Mouse (Mus musculus): Measurements from ENCODE around the gene Socs1. TPM values are rescaled to one million over a fixed set of nuclear protein-coding genes. Genes with fewer than 3 reads are reported as not detected.

Socs1 gene
- total RNA-seq, 2 experiments from 2014 or later = 6.4 to 7.0 TPM

- DNase-seq (ENCODE audit: low spot score in 2 of 2) = no peak
These were observed 21.0 kb downstream of the Socs1 start for GRCm38 (mm10) chr16:10764323-10764722.

GRCm38 (mm10) chr16:10763540-10764264, 21.6 kb downstream of the Socs1 start:
- no peak for DNase-seq (ENCODE audit: low spot score in 2 of 2)

GRCm38 (mm10) chr16:10762569-10763180, 22.7 kb downstream of the Socs1 start:
- no peak for DNase-seq (ENCODE audit: low spot score in 2 of 2)

- DNase-seq (ENCODE audit: low spot score in 2 of 2) = no peak
These were observed 24.2 kb downstream of the Socs1 start for GRCm38 (mm10) chr16:10761182-10761581.

GRCm38 (mm10) chr16:10756168-10756567, 29.2 kb downstream of the Socs1 start:
- DNase-seq (ENCODE audit: low spot score in 2 of 2) = no peak

GRCm38 (mm10) chr16:10754521-10755296, 30.6 kb downstream of the Socs1 start:
- DNase-seq (ENCODE audit: low spot score in 2 of 2) = peak in 1 of 2 experiments; percentile 37

GRCm38 (mm10) chr16:10749824-10750223, 35.5 kb downstream of the Socs1 start:
- DNase-seq (ENCODE audit: low spot score in 2 of 2) = no peak

GRCm38 (mm10) chr16:10749226-10749625, 36.1 kb downstream of the Socs1 start:
- no peak for DNase-seq (ENCODE audit: low spot score in 2 of 2)

- DNase-seq (ENCODE audit: low spot score in 2 of 2) = no peak
These were observed 44.3 kb downstream of the Socs1 start for GRCm38 (mm10) chr16:10741082-10741481.

- DNase-seq (ENCODE audit: low spot score in 2 of 2) = no peak
These were observed 45.4 kb downstream of the Socs1 start for GRCm38 (mm10) chr16:10739854-10740398.

GRCm38 (mm10) chr16:10738866-10739265, 46.5 kb downstream of the Socs1 start:
- DNase-seq (ENCODE audit: low spot score in 2 of 2) = no peak

GRCm38 (mm10) chr16:10737571-10737970, 47.8 kb downstream of the Socs1 start:
- DNase-seq (ENCODE audit: low spot score in 2 of 2) = no peak

GRCm38 (mm10) chr16:10736364-10736763, 49.0 kb downstream of the Socs1 start:
- no peak for DNase-seq (ENCODE audit: low spot score in 2 of 2)

- no peak for DNase-seq (ENCODE audit: low spot score in 2 of 2)
These were observed 49.6 kb downstream of the Socs1 start for GRCm38 (mm10) chr16:10735781-10736180.

GRCm38 (mm10) chr16:10732421-10732820, 52.9 kb downstream of the Socs1 start:
- DNase-seq (ENCODE audit: low spot score in 2 of 2) = no peak

Other genes with a start within 250 kb of the Socs1 start
- gene Dexi, start 242.5 kb downstream of the Socs1 start, total RNA-seq (2021) = 10 to 100 TPM; 21.8 to 23.0 TPM
- 10 to 100 TPM; 28.2 to 30.7 TPM for gene Clec16a, start 240.2 kb downstream of the Socs1 start, total RNA-seq (2021)
- not detected for gene Tnp2, start 3.1 kb upstream of the Socs1 start, total RNA-seq (2021)
- not detected for gene Prm3, start 5.4 kb upstream of the Socs1 start, total RNA-seq (2021)
- not detected for gene Prm2, start 10.6 kb upstream of the Socs1 start, total RNA-seq (2021)
- gene Prm1, start 20.3 kb upstream of the Socs1 start, total RNA-seq (2021) = not detected
- gene Gm11172, start 27.4 kb upstream of the Socs1 start, total RNA-seq (2021) = not detected
- 1 to 10 TPM; 2.1 to 3.4 TPM for gene Rmi2, start 49.5 kb upstream of the Socs1 start, total RNA-seq (2021)

Data from adrenal gland, postnatal 4 days (tissue).